Mouse (Mus musculus) cerebellum, adult 2 months (tissue): ENCODE results near the gene Adcy2.

Experiments
- CTCF ChIP-seq: fragments of 200-500 bp; IDR thresholded peaks from 2 replicates; pipeline ENCODE4 v1.5.1; 2011; ENCODE audit warnings: low read depth, mild to moderate bottlenecking, control low read depth, low read length, moderate library complexity, borderline replicate concordance; ENCODE audit not compliant: insufficient read depth
- POLR2A ChIP-seq: fragments of 200-500 bp; IDR thresholded peaks from 2 replicates; pipeline ENCODE4 v1.6.1; 2011; ENCODE audit warnings: low read length, control low read depth, borderline replicate concordance; ENCODE audit not compliant: insufficient read depth

DNA sequence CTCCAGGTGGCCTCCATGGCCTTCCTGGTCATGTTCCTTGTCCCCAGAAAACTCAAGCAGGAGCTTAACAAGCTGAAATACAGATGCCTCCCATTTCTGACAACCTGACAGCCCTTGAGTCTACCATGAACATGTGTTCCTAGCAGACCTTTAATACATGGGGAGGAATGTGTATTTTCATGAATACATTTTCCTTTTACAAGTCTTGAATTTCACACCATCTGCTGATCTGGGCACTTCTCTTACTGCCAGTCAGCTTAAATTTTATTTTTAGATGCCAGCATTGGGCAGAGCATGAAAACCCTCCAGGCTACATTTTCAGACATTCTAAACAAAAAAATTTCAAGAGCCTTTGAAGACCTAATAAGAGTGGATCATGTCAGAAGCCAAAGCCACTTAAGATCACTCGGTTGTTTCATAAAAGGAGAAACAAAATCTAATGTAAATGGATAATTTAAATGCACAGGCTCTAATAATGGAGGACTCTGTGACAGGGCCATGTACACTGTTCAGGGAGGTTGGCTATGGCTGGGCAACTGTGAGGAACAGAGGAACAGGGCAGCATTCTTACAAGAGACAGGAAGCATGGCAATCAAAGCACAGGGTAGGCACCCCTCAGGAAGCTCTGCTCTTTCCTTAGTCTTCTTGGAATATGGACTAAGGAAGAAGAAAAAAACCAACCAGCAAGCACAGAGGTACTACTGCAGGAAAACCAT, 131.2 kb downstream of the Adcy2 start:
- TF ChIP-seq POLR2A: no peak
- TF ChIP-seq CTCF: no peak
